Mouse (Mus musculus) G1E (cell line): ENCODE measurements around the gene Ppp1r36. TPM values are rescaled to one million over a fixed set of nuclear protein-coding genes. Genes with fewer than 3 reads are reported as not detected.

Experiments
- ATAC-seq: 2 replicates; pipeline ENCODE4 v1.8.0; 2016; ENCODE audit warnings: mild to moderate bottlenecking; ENCODE audit not compliant: insufficient number of reproducible peaks, poor library complexity, low FRiP score, severe bottlenecking; ENCODE audit errors: extremely low read depth
- DNase-seq: peaks from one replicate; pipeline ENCODE4 v3.0.0; 2012; ENCODE audit warnings: low spot score
- H3K27me3 ChIP-seq: 2 replicates; pipeline ENCODE4 v1.6.1; 2012; ENCODE audit warnings: mild to moderate bottlenecking, low read length, inconsistent platforms; ENCODE audit not compliant: insufficient read depth
- H3K36me3 ChIP-seq: replicated peaks from 2 replicates; pipeline ENCODE3; 2012; ENCODE audit warnings: mild to moderate bottlenecking, inconsistent platforms
- H3K4me1 ChIP-seq: 2 replicates; pipeline ENCODE4 v1.6.1; 2012; ENCODE audit warnings: low read depth, low read length, inconsistent platforms, mixed read lengths; ENCODE audit not compliant: insufficient read depth
- H3K4me3 ChIP-seq: 2 replicates; pipeline ENCODE4 v1.5.1; 2012; ENCODE audit warnings: low read depth, mild to moderate bottlenecking, inconsistent platforms, low read length, moderate library complexity, mixed read lengths
- H3K9me3 ChIP-seq: replicated peaks from 2 replicates; pipeline ENCODE4 v1.6.1; 2012; ENCODE audit warnings: inconsistent platforms
- CTCF ChIP-seq: IDR thresholded peaks from 2 replicates; pipeline ENCODE4 v1.5.1; 2012; ENCODE audit warnings: low read depth, low read length, inconsistent platforms, mixed read lengths
- GATA1 ChIP-seq: IDR thresholded peaks from 2 replicates; pipeline ENCODE4 v1.6.1; 2012; ENCODE audit warnings: borderline replicate concordance, low read length, inconsistent platforms, mixed read lengths
- GATA2 ChIP-seq: IDR thresholded peaks from 2 replicates; pipeline ENCODE4 v1.6.1; 2012; ENCODE audit warnings: low read depth, low read length, inconsistent platforms, borderline replicate concordance
- POLR2AphosphoS5 ChIP-seq: IDR thresholded peaks from 2 replicates; pipeline ENCODE4 v1.6.1; 2012; ENCODE audit warnings: low read depth, low read length, inconsistent platforms; ENCODE audit not compliant: insufficient replicate concordance
- TAL1 ChIP-seq: conservative IDR thresholded peaks from 2 replicates; pipeline ENCODE4 v1.6.1; 2012; ENCODE audit warnings: low read depth, low read length, inconsistent platforms, mixed read lengths
- polyA plus RNA-seq: library from polyadenylated mRNA; stranded (reverse); fragments of >175 nt; gene quantifications from 2 replicates; pipeline ENCODE4 v1.2.3, GENCODE M21; 2012
- total RNA-seq, 2 experiments: library from RNA; stranded (forward) in 1 of 2; stranded (reverse) in 1 of 2; fragments of 200-1000 nt in 1 of 2; fragments of >200 nt in 1 of 2; fragmentation: Nextera tagmentation in 1 of 2; gene quantifications; 2 replicates each; pipeline ENCODE4 v1.2.3; 2014 to 2017

Ppp1r36 gene
- total and polyA plus RNA-seq, 3 experiments: 0.38 TPM; not detected in 2

- H3K9me3 ChIP-seq: peaks cover 11% of the 10 kb centered on the region
- ATAC-seq (no peak), DNase-seq (no peak)
- no peak for TF ChIP-seq CTCF
- TF ChIP-seq TAL1: no peak
- TF ChIP-seq GATA2: no peak
- no peak for TF ChIP-seq GATA1
- TF ChIP-seq POLR2AphosphoS5: no peak
- no peaks in the 10 kb centered on the region for H3K36me3 ChIP-seq
- peaks cover 17% of the 10 kb centered on the region for H3K27me3 ChIP-seq
- H3K4me3 ChIP-seq: no peak overlapping the region
- peaks cover 3% of the 10 kb centered on the region; the same call in 1 of the 2 replicates for H3K4me1 ChIP-seq
Measured at GRCm38 (mm10) chr12:76418346-76418745, 1.0 kb downstream of the Ppp1r36 start.

DNA sequence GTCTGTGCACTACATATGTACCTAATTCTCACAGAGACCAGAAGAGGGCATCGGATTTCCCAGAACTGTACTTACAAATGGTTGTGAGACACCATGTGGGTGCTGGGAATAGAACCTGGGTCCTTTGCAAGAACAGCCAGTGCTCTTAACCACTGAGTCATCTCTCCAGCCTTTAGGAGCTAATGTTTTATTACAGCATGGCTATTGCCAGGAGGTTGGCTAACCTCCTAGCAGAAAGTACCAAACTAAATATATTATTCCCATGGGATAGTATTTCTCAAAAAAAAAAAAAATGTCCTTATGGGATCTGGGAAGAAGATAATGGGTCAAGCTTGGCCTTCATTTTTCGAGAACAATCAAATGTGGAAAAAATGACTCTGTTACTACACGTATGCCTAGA, 7.9 kb downstream of the Ppp1r36 start:
- ATAC-seq: no peak
- TF ChIP-seq POLR2AphosphoS5: no peak

GRCm38 (mm10) chr12:76427546-76427945, 10.2 kb downstream of the Ppp1r36 start:
- H3K27me3 ChIP-seq: peaks cover 40% of the 10 kb centered on the region
- no peaks in the 10 kb centered on the region for H3K4me1 ChIP-seq
- TF ChIP-seq POLR2AphosphoS5 (no peak), CTCF (no peak), TAL1 (no peak), GATA2 (no peak), GATA1 (no peak)
- no peak overlapping the region for H3K4me3 ChIP-seq
- H3K9me3 ChIP-seq: no peaks in the 10 kb centered on the region
- ATAC-seq (no peak), DNase-seq (no peak)
- no peaks in the 10 kb centered on the region for H3K36me3 ChIP-seq

More for the DNA sequence above, 7.9 kb downstream of the Ppp1r36 start:
- DNase-seq: no peak
- Histone ChIP-seq H3K27me3 (peaks cover 27% of the 10 kb centered on the region), H3K4me3 (no peak overlapping the region), H3K4me1 (no peaks in the 10 kb centered on the region), H3K36me3 (no peaks in the 10 kb centered on the region), H3K9me3 (no peaks in the 10 kb centered on the region)

DNA sequence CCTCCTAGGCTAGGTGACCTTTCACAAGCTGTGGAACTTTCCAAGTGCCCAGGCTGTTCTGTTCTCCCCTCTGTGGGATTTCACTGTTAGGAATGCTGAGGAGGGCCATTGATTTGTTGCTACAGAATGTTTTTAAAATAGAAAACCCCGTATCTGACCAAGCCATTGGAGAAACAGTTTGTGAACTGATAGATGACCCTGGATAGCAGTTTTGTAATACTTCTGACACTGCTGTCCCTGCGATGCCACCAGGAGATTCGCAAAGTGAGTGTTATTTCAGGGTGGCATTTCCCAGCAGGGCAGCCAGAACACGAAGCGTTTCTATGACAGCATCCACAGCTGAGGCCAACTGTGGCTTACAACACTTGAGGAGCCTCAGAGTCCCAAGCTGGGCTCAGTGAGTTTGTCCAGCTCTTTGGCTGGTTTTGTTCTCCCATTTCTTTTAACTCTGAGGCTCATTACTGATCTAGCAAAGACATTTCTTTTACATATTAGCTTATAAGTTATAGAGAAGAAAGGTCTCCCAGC, 13.6 kb downstream of the Ppp1r36 start:
- H3K27me3 ChIP-seq: peaks cover 59% of the 10 kb centered on the region
- H3K4me1 ChIP-seq: no peaks in the 10 kb centered on the region
- ATAC-seq: no peak
- H3K36me3 ChIP-seq: no peaks in the 10 kb centered on the region
- DNase-seq: no peak
- H3K4me3 ChIP-seq: no peak overlapping the region
- no peak for TF ChIP-seq TAL1
- TF ChIP-seq CTCF: no peak
- TF ChIP-seq POLR2AphosphoS5: no peak
- no peak for TF ChIP-seq GATA1
- TF ChIP-seq GATA2: no peak
- H3K9me3 ChIP-seq: no peaks in the 10 kb centered on the region

DNA sequence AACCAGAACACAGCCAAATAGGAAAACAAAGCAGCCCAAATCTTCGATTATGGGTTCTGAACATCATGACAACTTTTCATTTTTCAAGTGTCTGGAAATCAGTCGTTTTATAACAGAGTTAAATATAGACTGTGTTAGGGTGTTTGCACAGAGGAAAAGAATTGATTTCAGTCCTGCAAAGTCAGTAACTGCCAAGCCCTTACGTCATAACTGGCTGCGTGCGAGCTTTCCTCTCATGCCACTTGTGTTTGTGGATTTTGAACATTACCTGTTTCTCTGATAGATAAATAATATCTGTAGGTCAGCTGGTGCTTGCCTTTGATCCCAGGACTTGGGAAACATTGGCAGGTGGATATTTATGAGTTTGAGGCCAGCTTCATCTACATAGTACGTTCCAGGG, 14.1 kb downstream of the Ppp1r36 start:
- H3K36me3 ChIP-seq: no peaks in the 10 kb centered on the region
- TF ChIP-seq GATA2: no peak
- TF ChIP-seq CTCF: no peak
- no peak for TF ChIP-seq TAL1
- TF ChIP-seq POLR2AphosphoS5: no peak
- TF ChIP-seq GATA1: no peak
- H3K27me3 ChIP-seq: peaks cover 59% of the 10 kb centered on the region
- H3K4me3 ChIP-seq: no peak overlapping the region
- no peaks in the 10 kb centered on the region for H3K9me3 ChIP-seq
- ATAC-seq (no peak), DNase-seq (no peak)
- H3K4me1 ChIP-seq: no peaks in the 10 kb centered on the region

DNA sequence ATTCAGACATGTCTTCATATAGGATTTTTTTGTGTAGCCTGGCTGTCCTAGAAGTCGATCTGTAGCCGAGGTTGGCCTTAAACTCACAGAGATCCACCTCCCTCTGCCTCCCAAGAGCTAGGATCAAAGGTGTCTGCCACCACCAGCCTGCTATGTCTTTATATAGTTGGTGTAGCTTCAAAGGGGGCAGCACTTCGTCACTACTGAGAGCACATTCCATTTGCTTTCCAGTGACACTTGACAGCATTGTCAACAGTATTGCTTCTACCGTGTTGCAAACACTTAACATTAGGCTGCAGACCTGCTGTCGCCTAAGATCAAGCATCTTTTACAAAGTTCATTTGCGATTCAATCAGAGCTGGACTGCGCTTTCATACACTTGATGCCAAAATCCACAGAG, 16.8 kb downstream of the Ppp1r36 start:
- ATAC-seq (no peak), DNase-seq (no peak)
- Histone ChIP-seq H3K36me3 (no peaks in the 10 kb centered on the region), H3K4me1 (no peaks in the 10 kb centered on the region), H3K27me3 (peaks cover 65% of the 10 kb centered on the region), H3K4me3 (no peak overlapping the region), H3K9me3 (no peaks in the 10 kb centered on the region)
- TF ChIP-seq GATA2: no peak
- no peak for TF ChIP-seq CTCF
- TF ChIP-seq POLR2AphosphoS5: no peak
- TF ChIP-seq GATA1: no peak
- TF ChIP-seq TAL1: no peak

- ATAC-seq: no peak
- TF ChIP-seq CTCF (no peak), POLR2AphosphoS5 (no peak), TAL1 (no peak), GATA2 (no peak), GATA1 (no peak)
- Histone ChIP-seq H3K9me3 (no peaks in the 10 kb centered on the region), H3K4me3 (no peak overlapping the region), H3K36me3 (no peaks in the 10 kb centered on the region), H3K4me1 (no peaks in the 10 kb centered on the region), H3K27me3 (peaks cover 62% of the 10 kb centered on the region)
- no peak for DNase-seq
Measured at GRCm38 (mm10) chr12:76435084-76435483, 17.7 kb downstream of the Ppp1r36 start.
